Mouse (Mus musculus): ENCODE results near the gene Sorbs2.

- TF ChIP-seq CTCF (conservative IDR thresholded peaks at IDR 0.05; ENCODE audit: insufficient read depth, insufficient read length, low read depth, low read length) (no peak), POLR2A (IDR thresholded peaks at IDR 0.05; ENCODE audit: low read depth, low read length) (no peak)
Measured at GRCm38 (mm10) chr8:45611320-45611719, 103.7 kb downstream of the Sorbs2 start.

Data from kidney, adult 2 months (tissue).